Comparison of ENCODE assay signal across 7 mouse cellular contexts in genomic region chr11:115765607-115766141, GRCm38 (mm10). TPM values are rescaled to one million over a fixed set of nuclear protein-coding genes. Genes with fewer than 3 reads are reported as not detected.
DNase-seq lines count a peak whose midpoint lies in the region; ATAC-seq and TF ChIP-seq lines count a peak whose summit lies in the region.

No protein-coding gene starts in this region.

- intact Hi-C loops in gastrocnemius, adult 2 months (cut with DNase I) = no loop called here

- WGBS in intestine, postnatal 0 days = 0% methylated on average over 34 of the region's 34 CpGs

- H3K27me3 ChIP-seq in intestine, postnatal 0 days (replicated peaks; ENCODE audit: control insufficient read depth, insufficient read depth, low read length) = no peaks in the 10 kb centered on the region

- peak overlapping the region; percentile 84 for H3K4me3 ChIP-seq in gastrocnemius, adult 2 months
- H3K4me3 ChIP-seq in intestine, postnatal 0 days (ENCODE audit: low read depth, low read length) = peak overlapping the region; percentile 81

- no peaks in the 10 kb centered on the region for H3K9me3 ChIP-seq in intestine, postnatal 0 days (ENCODE audit: control insufficient read depth)

- H3K4me2 ChIP-seq in intestine, postnatal 0 days (replicated peaks; ENCODE audit: low read depth) = peak overlapping the region; percentile 86

- peak overlapping the region; percentile 85 for H3K9ac ChIP-seq in intestine, postnatal 0 days (ENCODE audit: low read depth, low read length)

- H3K27ac ChIP-seq in gastrocnemius, adult 2 months = peak overlapping the region; percentile 100
- H3K27ac ChIP-seq in intestine, postnatal 0 days (ENCODE audit: low read depth, low read length) = peak overlapping the region; percentile 71

- peak; percentile 26 to 35 for DNase-seq in spleen, postnatal 36 days (ENCODE audit: low spot score in 2 of 2)
- no peak for DNase-seq in spleen, adult 12 weeks (ENCODE audit: low spot score)
- DNase-seq in c-Kit-positive CD71-positive TER-119-positive erythroid progenitor cells, embryonic 14.5 days (ENCODE audit: low spot score) = peak; percentile 47
- peak; percentile 75 for DNase-seq in gastrocnemius, adult 2 months
- DNase-seq in lung, postnatal 10 days = peak; percentile 71
- DNase-seq in skeletal muscle tissue, adult 2 months (ENCODE audit: low read depth, low spot score) = peak; percentile 44

- ATAC-seq in intestine, postnatal 0 days = peak; percentile 82

- H3K4me1 ChIP-seq in intestine, postnatal 0 days (replicated peaks; ENCODE audit: control insufficient read depth, insufficient read depth, low read length) = no peaks in the 10 kb centered on the region

- H3K36me3 ChIP-seq in intestine, postnatal 0 days (ENCODE audit: control insufficient read depth, insufficient read depth) = no peaks in the 10 kb centered on the region

- TF ChIP-seq CTCF in gastrocnemius, adult 2 months (IDR thresholded peaks at IDR 0.05) = no peak; the same call in 1 of the 2 replicates
- no peak; the same call in 1 of the 2 replicates for TF ChIP-seq CTCF in intestine, postnatal 0 days (IDR thresholded peaks at IDR 0.05; ENCODE audit: low read depth)

RNA-seq across cellular contexts. Expression of gene Tmem94, which starts 0.4 kb away (rescaled TPM):
- total RNA-seq in gastrocnemius, adult 2 months (2021) = 10 to 100 TPM; 90.6 to 99.5 TPM
- 8.2 and 8.6 TPM in 2 replicates for polyA plus RNA-seq in intestine, postnatal 0 days (2015; fragmentation: Nextera tagmentation; extraction: Ambion mirVana)

RNA-seq across cellular contexts. Expression of gene Caskin2, which starts 47.8 kb away (rescaled TPM):
- total RNA-seq in gastrocnemius, adult 2 months (2021) = 10 to 100 TPM; 14.5 to 19.2 TPM
- polyA plus RNA-seq in intestine, postnatal 0 days (2015; fragmentation: Nextera tagmentation; extraction: Ambion mirVana) = 7.4 and 7.6 TPM in 2 replicates

RNA-seq across cellular contexts. Expression of gene Tsen54, which starts 48.9 kb away (rescaled TPM):
- total RNA-seq in gastrocnemius, adult 2 months (2021) = 1 to 10 TPM; 6.2 to 6.9 TPM
- 16.7 and 17.0 TPM in 2 replicates for polyA plus RNA-seq in intestine, postnatal 0 days (2015; fragmentation: Nextera tagmentation; extraction: Ambion mirVana)

RNA-seq across cellular contexts. Expression of gene Grb2, which starts 57.3 kb away (rescaled TPM):
- total RNA-seq in gastrocnemius, adult 2 months (2021) = 10 to 100 TPM; 60.3 to 74.7 TPM
- polyA plus RNA-seq in intestine, postnatal 0 days (2015; fragmentation: Nextera tagmentation; extraction: Ambion mirVana) = 60.5 and 61.3 TPM in 2 replicates

RNA-seq across cellular contexts. Expression of gene Llgl2, which starts 58.2 kb away (rescaled TPM):
- total RNA-seq in gastrocnemius, adult 2 months (2021) = 1 to 10 TPM; 8.3 to 9.8 TPM
- polyA plus RNA-seq in intestine, postnatal 0 days (2015; fragmentation: Nextera tagmentation; extraction: Ambion mirVana) = 60.5 and 61.8 TPM in 2 replicates
